Mouse (Mus musculus): Measurements from ENCODE around the gene Cdc42ep1. TPM values are rescaled to one million over a fixed set of nuclear protein-coding genes. Genes with fewer than 3 reads are reported as not detected.

Gene Cdc42ep1
- total RNA-seq, 2 experiments from 2014 or later, result 8.5 to 10.0 TPM

DNA sequence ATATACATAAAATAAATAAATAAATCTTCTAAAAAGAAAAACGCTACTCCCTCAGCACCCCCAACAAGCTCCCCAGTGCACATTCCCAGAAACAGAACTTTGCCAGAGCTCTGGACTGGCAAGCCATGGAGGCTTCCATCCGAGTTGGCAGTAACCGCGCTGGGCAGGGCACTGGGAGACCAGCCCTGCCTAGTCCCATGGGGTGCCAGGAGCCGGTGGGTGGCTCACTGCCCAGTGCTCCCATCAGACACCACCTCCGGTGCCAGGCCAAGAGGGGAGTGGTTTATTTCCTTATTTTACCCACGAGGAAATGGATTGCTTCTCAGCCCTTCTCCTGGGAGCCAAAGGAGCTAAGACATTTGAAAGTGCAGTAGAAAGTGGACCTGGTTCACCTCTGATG, 14.6 kb downstream of the Cdc42ep1 start:
- intact Hi-C loops (cut with DNase I), result loop anchor here (5.0 kb wide), 1 partner anchor 235 kb away; no protein-coding TSS in a partner anchor
- DNase-seq, result peak; percentile 91
- H3K27ac ChIP-seq, result peak overlapping the region; percentile 70
- no peak for TF ChIP-seq CTCF (IDR thresholded peaks at IDR 0.05)
- no peak overlapping the region for H3K4me3 ChIP-seq

DNA sequence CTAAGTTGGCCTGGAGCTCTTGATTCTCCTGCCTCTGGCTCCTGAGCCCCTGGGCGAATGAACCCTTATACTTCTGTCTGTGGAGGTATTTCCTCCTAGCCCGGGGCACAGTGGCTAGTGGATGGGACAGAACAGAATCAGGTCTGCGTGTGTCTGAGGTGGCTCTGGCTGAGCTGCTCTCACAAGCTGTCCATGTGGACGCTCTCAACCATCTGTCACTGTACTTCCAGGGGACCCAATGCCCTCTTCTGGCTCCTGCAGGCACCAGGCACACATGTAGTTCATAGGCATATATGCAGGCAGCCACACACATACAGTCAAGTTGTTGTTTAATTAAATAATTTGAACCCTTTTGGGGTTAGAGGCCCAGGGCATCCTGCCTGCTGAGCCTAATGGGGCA, 16.9 kb downstream of the Cdc42ep1 start:
- no peak for TF ChIP-seq CTCF (IDR thresholded peaks at IDR 0.05)
- DNase-seq, result no peak
- no peak overlapping the region for H3K4me3 ChIP-seq
- intact Hi-C loops (cut with DNase I), result loop anchor here (5.0 kb wide), 1 partner anchor 237 kb away; no protein-coding TSS in a partner anchor
- no peak overlapping the region for H3K27ac ChIP-seq

DNA sequence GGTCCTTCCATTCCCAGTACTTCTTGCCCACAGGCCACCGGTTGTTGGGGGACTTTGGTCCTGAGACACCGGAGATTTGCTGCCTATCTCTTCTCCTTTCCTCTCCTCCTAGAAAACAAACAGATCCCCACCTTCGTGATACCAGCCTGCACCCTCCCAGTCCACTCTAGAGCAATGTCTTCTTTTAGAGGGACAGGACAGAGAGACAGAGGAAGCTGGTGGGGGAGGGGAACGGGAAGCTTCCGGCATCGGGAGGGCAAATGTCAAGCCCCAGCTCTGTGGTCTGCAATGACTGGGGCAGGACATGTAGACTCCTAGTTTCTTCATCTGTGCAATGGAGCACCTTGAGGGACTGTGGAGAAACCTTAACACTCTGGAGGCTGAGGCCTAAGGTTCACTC, 17.3 kb downstream of the Cdc42ep1 start:
- no peak for TF ChIP-seq CTCF (IDR thresholded peaks at IDR 0.05)
- Histone ChIP-seq H3K4me3 (no peak overlapping the region), H3K27ac (no peak overlapping the region)
- intact Hi-C loops (cut with DNase I), result loop anchor here (5.0 kb wide), 1 partner anchor 237 kb away; no protein-coding TSS in a partner anchor
- no peak for DNase-seq

DNA sequence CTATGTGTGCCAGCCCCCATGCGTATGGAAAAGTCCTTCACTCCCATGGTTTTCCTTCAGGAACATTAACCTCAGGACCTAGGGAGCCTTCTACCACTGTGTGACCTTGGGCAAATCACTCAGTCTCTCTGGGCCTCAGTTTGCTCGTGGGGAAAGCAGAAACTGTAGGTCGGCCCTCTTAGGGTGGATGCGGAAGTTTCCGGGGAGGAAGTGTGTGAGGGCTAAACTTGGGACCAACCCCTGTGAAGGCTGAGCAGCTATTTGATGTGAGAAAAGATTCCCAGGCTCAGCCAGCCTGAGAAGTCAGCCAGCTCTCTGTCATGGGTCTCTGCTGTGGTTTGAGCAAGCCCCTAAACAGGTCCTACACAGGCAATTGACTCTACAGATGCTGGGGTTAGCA, 19.9 kb downstream of the Cdc42ep1 start:
- no peak for TF ChIP-seq CTCF (IDR thresholded peaks at IDR 0.05)
- Histone ChIP-seq H3K4me3 (no peak overlapping the region), H3K27ac (no peak overlapping the region)
- intact Hi-C loops (cut with DNase I), result no loop called here
- no peak for DNase-seq

DNA sequence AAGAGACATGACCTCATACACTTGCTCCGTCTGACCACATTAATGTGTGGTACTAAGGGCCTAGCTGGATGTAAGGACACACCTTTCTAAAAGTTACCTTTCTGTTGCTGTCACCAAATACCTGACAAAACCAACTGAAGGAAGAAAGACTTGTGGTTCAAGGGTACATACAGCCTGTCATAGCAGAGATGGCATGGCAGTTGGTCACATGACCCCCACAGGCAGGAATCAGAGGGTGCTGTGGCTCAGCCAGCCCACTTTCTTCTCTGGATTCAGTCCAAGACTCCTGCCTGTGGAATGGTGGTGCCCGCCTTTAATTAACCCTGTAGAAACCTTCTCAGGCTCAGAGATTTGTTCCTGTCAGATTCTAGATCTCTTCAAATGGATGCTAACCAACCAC, 20.7 kb downstream of the Cdc42ep1 start:
- DNase-seq, result no peak
- TF ChIP-seq CTCF (IDR thresholded peaks at IDR 0.05), result no peak
- intact Hi-C loops (cut with DNase I), result no loop called here
- no peak overlapping the region for H3K4me3 ChIP-seq
- peak overlapping the region; percentile 75; the same call in 1 of the 2 replicates for H3K27ac ChIP-seq

DNA sequence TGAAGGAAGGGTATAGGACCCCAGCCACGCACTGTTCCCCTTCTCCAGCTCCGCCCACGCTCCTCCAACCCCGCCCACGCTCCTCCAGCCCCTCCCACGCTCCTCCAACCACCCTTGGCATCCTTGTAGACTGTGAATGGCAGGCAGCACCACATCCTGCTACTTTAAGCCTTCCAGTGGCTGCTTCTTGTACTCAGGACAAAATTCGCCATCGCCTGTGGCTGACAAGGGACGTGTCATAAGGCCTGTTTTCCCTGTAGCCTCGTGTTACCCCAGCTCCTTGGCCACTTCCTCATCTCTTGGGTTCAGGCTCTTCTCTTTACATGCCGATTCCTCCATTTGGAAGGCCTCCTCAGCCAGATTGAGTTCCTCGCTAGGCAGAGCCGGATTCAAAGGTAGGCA, 21.4 kb downstream of the Cdc42ep1 start:
- DNase-seq, result peak; percentile 59
- no peak for TF ChIP-seq CTCF (IDR thresholded peaks at IDR 0.05)
- intact Hi-C loops (cut with DNase I), result no loop called here
- Histone ChIP-seq H3K4me3 (peak overlapping the region; percentile 24; the same call in 1 of the 2 replicates), H3K27ac (peak overlapping the region; percentile 75)

DNA sequence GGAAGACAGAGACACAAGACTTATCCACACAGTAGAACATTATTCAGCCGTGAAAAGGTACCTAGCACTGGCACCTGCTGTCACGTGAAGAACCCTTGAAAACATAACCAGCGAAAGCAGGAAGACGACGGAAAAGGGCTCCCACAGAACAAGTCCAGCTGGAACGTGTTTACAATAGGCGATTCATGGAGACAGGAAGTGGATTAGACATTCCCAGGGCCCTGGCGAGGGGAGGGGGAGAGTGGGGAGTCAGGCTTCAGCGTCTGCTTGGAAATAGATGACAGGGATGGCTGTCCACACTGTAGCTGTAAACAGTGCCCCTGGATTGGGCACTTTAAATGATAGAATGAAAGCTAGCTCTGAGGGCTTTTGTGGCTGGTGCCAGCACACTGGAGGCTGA, 26.0 kb downstream of the Cdc42ep1 start:
- no peak for DNase-seq
- Histone ChIP-seq H3K27ac (peak overlapping the region; percentile 56), H3K4me3 (no peak overlapping the region)
- intact Hi-C loops (cut with DNase I), result no loop called here
- no peak for TF ChIP-seq CTCF (IDR thresholded peaks at IDR 0.05)

DNA sequence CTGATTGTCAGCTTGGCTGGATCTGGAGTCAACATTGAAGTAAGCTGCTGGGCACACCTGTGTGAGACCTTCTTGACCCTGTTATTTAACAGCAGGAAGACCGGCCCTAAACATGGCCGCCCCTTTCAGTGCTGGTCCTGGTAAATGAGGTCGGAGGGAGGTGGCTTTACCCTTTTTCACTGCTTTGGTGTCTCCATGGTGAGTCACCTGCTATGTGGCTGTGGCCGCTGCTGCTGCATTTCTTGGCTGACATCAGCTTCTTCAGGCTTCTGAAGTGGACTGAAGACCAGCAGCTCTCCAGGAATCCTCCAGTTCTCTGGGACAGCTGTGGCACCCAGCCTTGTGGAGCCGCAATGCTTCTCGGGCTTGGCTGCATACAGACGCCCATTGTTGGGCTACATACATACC, 26.4 kb downstream of the Cdc42ep1 start:
- TF ChIP-seq CTCF (IDR thresholded peaks at IDR 0.05), result no peak
- H3K27ac ChIP-seq, result peak overlapping the region; percentile 56
- H3K4me3 ChIP-seq, result no peak overlapping the region
- DNase-seq, result no peak
- intact Hi-C loops (cut with DNase I), result no loop called here

DNA sequence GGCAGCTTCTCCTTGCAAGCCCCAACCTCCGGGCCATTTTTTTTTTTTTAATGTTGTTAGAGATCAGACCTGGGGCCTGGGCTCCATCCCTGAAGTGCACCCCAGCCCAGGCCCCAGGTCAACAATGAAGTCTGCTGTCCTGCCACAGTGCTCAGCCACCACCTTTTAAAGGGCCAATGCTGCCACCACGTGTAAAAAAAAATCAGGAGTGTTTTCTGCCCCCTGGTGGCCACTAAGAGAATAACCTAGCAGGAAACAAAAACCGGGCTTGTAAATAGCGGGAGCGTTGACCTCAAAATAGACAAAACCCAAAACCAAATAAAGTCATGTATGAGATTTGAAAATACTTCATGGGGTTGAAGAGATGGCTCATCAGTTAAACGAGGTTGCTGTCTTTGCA, 27.4 kb downstream of the Cdc42ep1 start:
- Histone ChIP-seq H3K27ac (no peak overlapping the region), H3K4me3 (no peak overlapping the region)
- DNase-seq, result peak; percentile 55
- intact Hi-C loops (cut with DNase I), result loop anchor here (1.0 kb wide), 1 partner anchor 43 kb away; no protein-coding TSS in a partner anchor
- TF ChIP-seq CTCF (IDR thresholded peaks at IDR 0.05), result peak; percentile 87

DNA sequence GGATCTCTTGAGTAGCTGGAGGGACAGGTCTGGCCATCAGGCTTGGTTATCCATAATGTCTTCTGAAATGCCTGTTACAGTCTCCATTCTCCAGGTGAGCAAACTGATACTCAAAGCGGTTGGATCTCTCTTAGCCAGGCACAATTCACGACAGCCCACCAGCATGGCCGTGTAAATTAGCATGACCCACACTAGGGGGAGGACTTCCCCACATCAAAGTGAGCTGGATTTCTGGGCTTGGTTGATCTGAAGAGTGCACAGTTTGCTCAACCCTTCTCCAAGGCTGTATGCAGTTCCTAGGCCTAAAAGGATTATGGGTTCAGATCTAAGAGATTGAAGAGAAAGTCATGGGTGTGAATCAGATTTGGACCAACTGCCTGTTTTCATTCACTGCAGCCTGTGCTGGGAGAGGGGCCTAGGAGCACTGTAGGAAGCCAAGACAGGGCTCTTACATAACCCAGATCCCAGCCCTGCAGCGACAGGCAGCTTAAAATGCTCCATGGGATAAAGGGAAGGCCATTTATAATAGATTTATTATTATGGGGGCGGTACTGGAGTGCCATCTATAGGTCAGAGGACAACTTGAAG, 29.7 kb downstream of the Cdc42ep1 start:
- H3K27ac ChIP-seq, result no peak overlapping the region
- no peak for TF ChIP-seq CTCF (IDR thresholded peaks at IDR 0.05)
- H3K4me3 ChIP-seq, result no peak overlapping the region
- no peak for DNase-seq
- intact Hi-C loops (cut with DNase I), result no loop called here

DNA sequence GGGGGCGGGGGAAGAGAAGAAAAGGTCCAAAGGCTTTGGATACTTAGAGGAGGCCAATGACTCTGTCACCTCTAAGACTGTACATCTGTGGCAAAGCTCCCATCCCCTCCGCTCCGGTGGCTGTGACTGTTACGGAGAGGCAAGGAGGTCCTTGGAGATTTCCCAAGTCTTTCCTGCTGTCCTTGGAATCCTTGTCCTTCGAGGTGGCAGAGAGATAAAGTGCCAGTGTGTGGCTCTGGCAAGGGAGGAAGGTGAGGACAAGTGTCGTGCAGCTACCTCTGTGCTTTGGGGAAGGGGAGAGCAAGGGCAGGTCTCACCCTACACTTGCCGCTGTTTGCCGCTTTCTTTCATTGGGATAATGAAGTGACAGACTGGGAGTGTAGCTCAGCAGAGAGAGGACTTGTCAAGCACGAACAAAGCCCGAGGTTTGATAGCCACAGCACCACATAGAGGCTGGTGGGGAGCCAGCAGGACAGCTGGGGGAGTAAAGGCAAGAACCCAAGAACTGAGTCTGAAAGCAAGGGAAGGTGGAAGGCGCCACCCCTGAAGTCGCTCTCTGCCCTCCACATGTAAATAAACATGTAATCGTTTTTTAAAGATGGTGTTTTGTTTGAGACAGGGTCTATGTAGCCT, 31.5 kb downstream of the Cdc42ep1 start:
- Histone ChIP-seq H3K4me3 (no peak overlapping the region), H3K27ac (no peak overlapping the region)
- intact Hi-C loops (cut with DNase I), result no loop called here
- TF ChIP-seq CTCF (IDR thresholded peaks at IDR 0.05), result no peak
- DNase-seq, result no peak

DNA sequence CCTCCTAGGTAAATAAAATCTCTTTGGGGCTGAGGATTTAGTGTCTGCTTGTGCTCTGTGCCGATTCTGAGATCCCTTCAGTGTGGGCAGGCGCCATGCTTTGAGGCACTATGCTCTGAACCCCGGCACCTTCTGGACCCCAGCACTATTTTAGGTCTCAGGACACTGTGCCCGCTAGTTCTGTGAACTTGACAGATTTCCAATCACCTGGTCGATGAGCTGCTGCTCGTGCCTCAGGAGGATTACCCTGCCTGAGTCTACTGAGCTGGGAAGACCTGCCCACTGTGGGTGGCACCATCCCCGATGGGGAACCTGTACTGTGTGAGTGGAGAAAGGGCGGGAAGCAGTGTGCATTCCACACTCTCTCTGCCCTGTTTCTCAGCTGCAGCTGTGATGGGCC, 32.6 kb downstream of the Cdc42ep1 start:
- intact Hi-C loops (cut with DNase I), result no loop called here
- H3K27ac ChIP-seq, result no peak overlapping the region
- DNase-seq, result no peak
- H3K4me3 ChIP-seq, result no peak overlapping the region
- no peak for TF ChIP-seq CTCF (IDR thresholded peaks at IDR 0.05)

DNA sequence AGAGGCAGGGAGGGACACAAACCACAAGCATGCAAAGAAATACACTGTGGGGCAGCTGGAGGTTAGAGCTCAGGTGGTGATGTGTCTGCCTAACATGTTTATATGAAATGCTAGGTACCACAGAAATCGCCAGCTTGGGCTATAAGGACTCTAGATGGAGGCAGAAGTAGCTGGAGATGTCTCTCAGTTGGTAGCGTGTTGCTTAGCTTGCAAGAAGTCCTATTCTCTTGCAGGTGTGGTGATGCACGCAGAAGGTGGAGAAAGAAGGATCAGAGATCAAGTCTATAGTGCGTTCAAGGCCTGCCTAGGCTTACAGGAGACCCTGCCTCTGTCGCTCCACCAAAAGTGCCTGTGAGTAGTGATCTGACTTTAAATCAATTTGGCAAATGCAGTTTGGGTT, 33.1 kb downstream of the Cdc42ep1 start:
- DNase-seq, result no peak
- TF ChIP-seq CTCF (IDR thresholded peaks at IDR 0.05), result no peak
- H3K27ac ChIP-seq, result peak overlapping the region; percentile 97; the same call in 1 of the 2 replicates
- H3K4me3 ChIP-seq, result no peak overlapping the region
- intact Hi-C loops (cut with DNase I), result no loop called here

DNA sequence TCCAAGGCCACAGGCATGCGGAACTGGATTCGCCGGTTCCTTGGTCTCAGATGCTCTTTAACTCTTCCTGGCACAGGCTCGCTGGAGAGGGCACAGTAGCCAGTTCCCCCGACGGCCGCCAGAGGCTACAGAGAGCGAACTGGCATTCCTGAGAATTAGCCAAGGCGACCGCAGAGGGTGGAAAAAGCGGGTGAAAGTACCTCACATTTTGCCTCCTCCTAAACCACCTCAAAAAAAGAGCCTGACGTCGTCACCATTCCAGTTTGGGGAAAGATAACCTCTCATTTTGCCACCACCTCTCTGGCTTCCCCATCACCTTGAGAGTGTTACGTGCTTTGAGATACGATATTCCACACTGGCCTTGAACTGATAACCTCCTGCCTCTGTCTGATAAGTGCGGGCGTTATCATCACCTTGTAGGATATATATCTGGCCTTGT, 33.9 kb downstream of the Cdc42ep1 start:
- peak; percentile 81 for DNase-seq
- peak overlapping the region; percentile 95 for H3K4me3 ChIP-seq
- peak overlapping the region; percentile 97 for H3K27ac ChIP-seq
- TF ChIP-seq CTCF (IDR thresholded peaks at IDR 0.05), result peak; percentile 79
- intact Hi-C loops (cut with DNase I), result no loop called here

All from gastrocnemius, adult 2 months (tissue).